Mouse (Mus musculus): Measurements from ENCODE around the gene Ksr1. TPM values are rescaled to one million over a fixed set of nuclear protein-coding genes. Genes with fewer than 3 reads are reported as not detected.
A peak's percentile ranks its signal among the peaks of the same experiment; 100 is the strongest.

Ksr1 gene
- total and polyA plus RNA-seq, 2 experiments from 2014 or later: 1.9 to 51.3 TPM

GRCm38 (mm10) chr11:79184126-79184888 lies 38.1 kb upstream of the Ksr1 start:
- WGBS: 87% methylated on average over 3 of the region's 3 CpGs

DNA sequence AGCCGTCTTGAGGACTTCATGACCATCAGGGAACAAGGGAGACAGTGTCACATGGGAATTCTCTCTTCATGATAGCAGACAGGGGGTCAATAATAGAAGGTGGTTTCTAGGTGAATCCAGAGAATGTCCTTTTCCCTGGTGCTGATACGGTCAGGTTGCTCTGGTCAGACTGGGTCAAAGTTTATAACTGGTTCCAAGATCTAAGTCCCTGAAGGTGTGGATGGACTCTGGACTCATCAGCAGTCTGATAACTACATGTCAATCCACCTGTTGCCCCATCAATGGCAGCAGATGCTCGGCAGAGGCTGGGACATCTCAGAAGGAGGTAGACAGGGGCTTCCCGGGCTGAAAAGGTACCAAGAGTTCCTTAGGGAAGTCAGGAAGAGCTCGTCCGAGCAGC lies 37.2 kb upstream of the Ksr1 start:
- DNase-seq (ENCODE audit: low spot score) (no peak), ATAC-seq (no peak)
- Histone ChIP-seq H3K27ac (no peak overlapping the region), H3K9ac (replicated peaks; ENCODE audit: low read length) (no peak overlapping the region), H3K4me2 (ENCODE audit: low read depth, low read length) (no peak overlapping the region), H3K36me3 (ENCODE audit: insufficient read depth, low read length) (no peaks in the 10 kb centered on the region), H3K9me3 (ENCODE audit: low read length) (no peaks in the 10 kb centered on the region), H3K4me3 (ENCODE audit: low read length) (no peak overlapping the region), H3K27me3 (ENCODE audit: insufficient read depth, low read length) (no peaks in the 10 kb centered on the region), H3K4me1 (ENCODE audit: insufficient read depth, low read length) (no peaks in the 10 kb centered on the region)
- WGBS: 90% methylated on average over 6 of the region's 6 CpGs
- TF ChIP-seq CTCF (IDR thresholded peaks at IDR 0.05; ENCODE audit: low read depth): no peak

More at GRCm38 (mm10) chr11:79184126-79184888, 38.1 kb upstream of the Ksr1 start:
- DNase-seq (ENCODE audit: low spot score): no peak
- Histone ChIP-seq H3K4me2 (ENCODE audit: low read depth, low read length) (no peak overlapping the region), H3K4me1 (ENCODE audit: insufficient read depth, low read length) (no peaks in the 10 kb centered on the region), H3K27me3 (ENCODE audit: insufficient read depth, low read length) (no peaks in the 10 kb centered on the region), H3K27ac (no peak overlapping the region), H3K9me3 (ENCODE audit: low read length) (no peaks in the 10 kb centered on the region), H3K4me3 (ENCODE audit: low read length) (no peak overlapping the region), H3K9ac (replicated peaks; ENCODE audit: low read length) (no peak overlapping the region), H3K36me3 (ENCODE audit: insufficient read depth, low read length) (no peaks in the 10 kb centered on the region)
- ATAC-seq: no peak
- TF ChIP-seq CTCF (IDR thresholded peaks at IDR 0.05; ENCODE audit: low read depth): peak; percentile 34; the same call in 1 of the 2 replicates

GRCm38 (mm10) chr11:79182881-79183280 lies 36.7 kb upstream of the Ksr1 start:
- ATAC-seq: peak; percentile 68; the same call in 1 of the 2 replicates
- H3K27ac ChIP-seq: no peak overlapping the region
- 51% methylated on average over 12 of the region's 12 CpGs for whole genome bisulfite sequencing

GRCm38 (mm10) chr11:79181914-79182313 lies 35.7 kb upstream of the Ksr1 start:
- TF ChIP-seq CTCF (IDR thresholded peaks at IDR 0.05; ENCODE audit: low read depth): no peak
- no peak for ATAC-seq
- WGBS: 81% methylated on average over 4 of the region's 4 CpGs

More at GRCm38 (mm10) chr11:79182881-79183280, 36.7 kb upstream of the Ksr1 start:
- Histone ChIP-seq H3K9ac (replicated peaks; ENCODE audit: low read length) (no peak overlapping the region), H3K9me3 (ENCODE audit: low read length) (no peaks in the 10 kb centered on the region), H3K27me3 (ENCODE audit: insufficient read depth, low read length) (no peaks in the 10 kb centered on the region), H3K4me3 (ENCODE audit: low read length) (no peak overlapping the region), H3K4me1 (ENCODE audit: insufficient read depth, low read length) (no peaks in the 10 kb centered on the region), H3K36me3 (ENCODE audit: insufficient read depth, low read length) (no peaks in the 10 kb centered on the region), H3K4me2 (ENCODE audit: low read depth, low read length) (no peak overlapping the region)
- TF ChIP-seq CTCF (IDR thresholded peaks at IDR 0.05; ENCODE audit: low read depth): no peak
- peak; percentile 46 for DNase-seq (ENCODE audit: low spot score)

GRCm38 (mm10) chr11:79176687-79177086 lies 30.5 kb upstream of the Ksr1 start:
- TF ChIP-seq CTCF (IDR thresholded peaks at IDR 0.05; ENCODE audit: low read depth): peak; percentile 27
- Histone ChIP-seq H3K4me1 (ENCODE audit: insufficient read depth, low read length) (no peaks in the 10 kb centered on the region), H3K4me2 (ENCODE audit: low read depth, low read length) (no peak overlapping the region), H3K9me3 (ENCODE audit: low read length) (no peaks in the 10 kb centered on the region), H3K4me3 (ENCODE audit: low read length) (no peak overlapping the region), H3K27me3 (ENCODE audit: insufficient read depth, low read length) (no peaks in the 10 kb centered on the region), H3K27ac (no peak overlapping the region), H3K36me3 (ENCODE audit: insufficient read depth, low read length) (no peaks in the 10 kb centered on the region), H3K9ac (replicated peaks; ENCODE audit: low read length) (no peak overlapping the region)
- WGBS: 62% methylated on average over 3 of the region's 3 CpGs
- ATAC-seq (no peak), DNase-seq (ENCODE audit: low spot score) (no peak)

More at GRCm38 (mm10) chr11:79181914-79182313, 35.7 kb upstream of the Ksr1 start:
- no peaks in the 10 kb centered on the region for H3K9me3 ChIP-seq (ENCODE audit: low read length)
- no peaks in the 10 kb centered on the region for H3K27me3 ChIP-seq (ENCODE audit: insufficient read depth, low read length)
- H3K4me3 ChIP-seq (ENCODE audit: low read length): no peak overlapping the region
- H3K36me3 ChIP-seq (ENCODE audit: insufficient read depth, low read length): no peaks in the 10 kb centered on the region
- H3K27ac ChIP-seq: no peak overlapping the region
- no peaks in the 10 kb centered on the region for H3K4me1 ChIP-seq (ENCODE audit: insufficient read depth, low read length)
- H3K4me2 ChIP-seq (ENCODE audit: low read depth, low read length): no peak overlapping the region
- no peak for DNase-seq (ENCODE audit: low spot score)
- H3K9ac ChIP-seq (replicated peaks; ENCODE audit: low read length): no peak overlapping the region

- no peak for DNase-seq (ENCODE audit: low spot score)
- no peak overlapping the region for H3K27ac ChIP-seq
- no peaks in the 10 kb centered on the region for H3K4me1 ChIP-seq (ENCODE audit: insufficient read depth, low read length)
- ATAC-seq: no peak
- H3K27me3 ChIP-seq (ENCODE audit: insufficient read depth, low read length): no peaks in the 10 kb centered on the region
- TF ChIP-seq CTCF (IDR thresholded peaks at IDR 0.05; ENCODE audit: low read depth): no peak
- H3K36me3 ChIP-seq (ENCODE audit: insufficient read depth, low read length): no peaks in the 10 kb centered on the region
- no peak overlapping the region for H3K9ac ChIP-seq (replicated peaks; ENCODE audit: low read length)
- 82% methylated on average over 7 of the region's 7 CpGs for WGBS
- H3K4me3 ChIP-seq (ENCODE audit: low read length): no peak overlapping the region
- H3K9me3 ChIP-seq (ENCODE audit: low read length): no peaks in the 10 kb centered on the region
- H3K4me2 ChIP-seq (ENCODE audit: low read depth, low read length): no peak overlapping the region
Observed at GRCm38 (mm10) chr11:79172054-79172453, 25.8 kb upstream of the Ksr1 start.

All from hindbrain, postnatal 0 days (tissue).